Mouse (Mus musculus): ENCODE measurements around the gene Shld1. TPM values are rescaled to one million over a fixed set of nuclear protein-coding genes. Genes with fewer than 3 reads are reported as not detected.
A peak's percentile ranks its signal among the peaks of the same experiment; 100 is the strongest.

Gene Shld1
- total and polyA plus RNA-seq, 3 experiments: 8.0 to 8.8 TPM; not detected in 1

- Histone ChIP-seq H3K79me2 (ENCODE audit: control insufficient read depth, insufficient read depth, low read length, poor library complexity) (no peaks in the 10 kb centered on the region), H3K4me1 (ENCODE audit: control insufficient read depth in 1 of 2, insufficient read depth in 2 of 2, low read length in 2 of 2) (peaks cover 4 to 20% of the 10 kb centered on the region in 2 experiments), H3K36me3 (ENCODE audit: control insufficient read depth in 1 of 2, insufficient read depth in 2 of 2, low read length in 2 of 2) (peaks cover 0 to 14% of the 10 kb centered on the region in 2 experiments; a peak in 2 of 4 replicates), H3K27me3 (ENCODE audit: control insufficient read depth in 1 of 2, insufficient read depth in 2 of 2, low read length in 2 of 2) (no peaks in the 10 kb centered on the region), H3K4me3 (ENCODE audit: control insufficient read depth in 1 of 2, insufficient read depth in 1 of 2, low read depth in 2 of 2, low read length in 2 of 2) (peak overlapping the region in 1 of 2 experiments; percentile 35; a peak in 1 of 4 replicates), H3K9ac (ENCODE audit: control insufficient read depth, low read depth, low read length, poor library complexity, severe bottlenecking) (no peak overlapping the region), H3K27ac (ENCODE audit: control insufficient read depth, low read depth, low read length) (peak overlapping the region; percentile 34), H3K9me3 (replicated peaks; ENCODE audit: insufficient read depth, low read length) (no peaks in the 10 kb centered on the region)
- DNase-seq (ENCODE audit: low read depth, low spot score): peak; percentile 91
- no peak for TF ChIP-seq CTCF (IDR thresholded peaks at IDR 0.05 in 2 of 3, conservative IDR thresholded peaks at IDR 0.05 in 1 of 3; ENCODE audit: control insufficient read depth in 1 of 3, insufficient read depth in 1 of 3, low read depth in 2 of 3, low read length in 3 of 3, poor library complexity in 1 of 3, severe bottlenecking in 1 of 3)
- TF ChIP-seq MYB (IDR thresholded peaks at IDR 0.05; ENCODE audit: low read depth, low read length): peak; percentile 45; the same call in 1 of the 2 replicates
- TF ChIP-seq NRF1 (IDR thresholded peaks at IDR 0.05; ENCODE audit: insufficient read depth, low read depth, low read length, poor library complexity, severe bottlenecking): no peak
- peak; percentile 86 for TF ChIP-seq MYC (IDR thresholded peaks at IDR 0.05; ENCODE audit: low read depth, low read length)
- peak; percentile 29; the same call in 1 of the 2 replicates for TF ChIP-seq ZNF384 (IDR thresholded peaks at IDR 0.05; ENCODE audit: low read depth, low read length)
- TF ChIP-seq USF2 (IDR thresholded peaks at IDR 0.05; ENCODE audit: borderline replicate concordance in 1 of 2, insufficient read depth in 1 of 2, low read depth in 1 of 2, low read length in 2 of 2): no peak
- peak; percentile 71; the same call in 1 of the 2 replicates for TF ChIP-seq ELF1 (IDR thresholded peaks at IDR 0.05; ENCODE audit: low read depth, low read length)
- TF ChIP-seq MAX (IDR thresholded peaks at IDR 0.05; ENCODE audit: low read length): peak; percentile 90
- peak; percentile 39; the same call in 1 of the 2 replicates for TF ChIP-seq CHD2 (IDR thresholded peaks at IDR 0.05; ENCODE audit: low read length)
- TF ChIP-seq HCFC1 (IDR thresholded peaks at IDR 0.05; ENCODE audit: low read depth, low read length): peak; percentile 55
- no peak for TF ChIP-seq GABPA (IDR thresholded peaks at IDR 0.05; ENCODE audit: low read depth, low read length)
- TF ChIP-seq MAFK (IDR thresholded peaks at IDR 0.05; ENCODE audit: borderline replicate concordance, low read depth, low read length): 0 out of 2 replicates have a peak, but pooled peaks have one; percentile 45
- TF ChIP-seq E2F4 (IDR thresholded peaks at IDR 0.05; ENCODE audit: borderline replicate concordance, low read depth, low read length): no peak
- TF ChIP-seq CHD1 (IDR thresholded peaks at IDR 0.05; ENCODE audit: low read depth, low read length): no peak
- no peak for TF ChIP-seq ZC3H11A (IDR thresholded peaks at IDR 0.05; ENCODE audit: low read depth, low read length)
- TF ChIP-seq KAT2A (conservative IDR thresholded peaks at IDR 0.05; ENCODE audit: low read depth, low read length): no peak
- TF ChIP-seq BHLHE40 (IDR thresholded peaks at IDR 0.05; ENCODE audit: borderline replicate concordance, low read depth, low read length): peak; percentile 71
- TF ChIP-seq MXI1 (IDR thresholded peaks at IDR 0.05; ENCODE audit: low read depth, low read length): peak; percentile 86
- peak; percentile 66 for TF ChIP-seq USF1 (IDR thresholded peaks at IDR 0.05; ENCODE audit: low read depth, low read length)
- TF ChIP-seq GATA1 (IDR thresholded peaks at IDR 0.05; ENCODE audit: low read depth, low read length): peak; percentile 91
- peak; percentile 96 for TF ChIP-seq TAL1 (IDR thresholded peaks at IDR 0.05; ENCODE audit: low read length)
- TF ChIP-seq MAZ (IDR thresholded peaks at IDR 0.05; ENCODE audit: low read depth, low read length): 0 out of 2 replicates have a peak, but pooled peaks have one; percentile 57
- TF ChIP-seq JUND (IDR thresholded peaks at IDR 0.05; ENCODE audit: low read depth, low read length): peak; percentile 48; the same call in 1 of the 2 replicates
- TF ChIP-seq POLR2AphosphoS5 (IDR thresholded peaks at IDR 0.05; ENCODE audit: borderline replicate concordance, low read depth, low read length): no peak
- no peak for TF ChIP-seq SMC3 (IDR thresholded peaks at IDR 0.05; ENCODE audit: low read depth, low read length)
- TF ChIP-seq ZMIZ1 (IDR thresholded peaks at IDR 0.05; ENCODE audit: low read depth, low read length): no peak
- no peak for TF ChIP-seq UBTF (IDR thresholded peaks at IDR 0.05; ENCODE audit: borderline replicate concordance, insufficient read depth, low read depth, low read length)
- TF ChIP-seq TBP (IDR thresholded peaks at IDR 0.05; ENCODE audit: low read depth, low read length): no peak
- TF ChIP-seq POLR2AphosphoS2 (IDR thresholded peaks at IDR 0.05; ENCODE audit: low read length): 0 out of 2 replicates have a peak, but pooled peaks have one; percentile 38
- TF ChIP-seq POLR2A (IDR thresholded peaks at IDR 0.05; ENCODE audit: control insufficient read depth in 1 of 2, insufficient read depth in 1 of 2, low read depth in 1 of 2, low read length in 2 of 2, poor library complexity in 1 of 2): no peak
- peak; percentile 87 to 94 for TF ChIP-seq EP300 (IDR thresholded peaks at IDR 0.05; ENCODE audit: low read depth in 1 of 2, low read length in 2 of 2)
- TF ChIP-seq TCF12 (IDR thresholded peaks at IDR 0.05; ENCODE audit: low read depth, low read length): peak; percentile 95
- no peak for TF ChIP-seq RAD21 (IDR thresholded peaks at IDR 0.05; ENCODE audit: low read depth, low read length)
- peak; percentile 93 for TF ChIP-seq SIN3A (IDR thresholded peaks at IDR 0.05; ENCODE audit: low read length)
- TF ChIP-seq ETS1 (IDR thresholded peaks at IDR 0.05; ENCODE audit: low read depth, low read length): peak; percentile 96
These were observed 8.8 kb downstream of the Shld1 start for GRCm38 (mm10) chr2:132695358-132696093.

Measured in MEL (cell line).